Mouse (Mus musculus) 416B (cell line): ENCODE measurements around the gene Kalrn.

ENCODE experiments used
- DNase-seq: peaks from one replicate; pipeline ENCODE4 v3.0.0; 2011; ENCODE audit warnings: low read depth

The Kalrn gene

DNA sequence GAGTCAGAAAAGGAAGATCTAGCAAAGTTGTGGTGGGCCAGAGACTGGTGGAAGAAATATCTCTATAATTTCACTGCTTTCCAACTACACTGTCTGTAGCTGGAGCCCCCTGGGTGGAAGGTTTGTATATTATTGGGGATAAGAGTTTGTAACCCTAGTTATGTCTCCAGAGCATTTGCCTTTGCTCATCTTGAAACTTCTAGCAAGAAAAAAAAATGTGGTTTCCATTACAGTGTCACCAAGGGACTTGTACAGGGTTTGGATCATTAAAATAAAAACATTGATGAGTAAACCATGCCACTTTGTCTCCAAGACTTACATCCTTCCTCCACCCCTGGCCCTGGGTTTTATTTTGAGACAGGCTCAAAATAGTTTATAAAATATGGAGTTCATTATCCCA, 71.2 kb downstream of the Kalrn start:
- no peak for DNase-seq

DNA sequence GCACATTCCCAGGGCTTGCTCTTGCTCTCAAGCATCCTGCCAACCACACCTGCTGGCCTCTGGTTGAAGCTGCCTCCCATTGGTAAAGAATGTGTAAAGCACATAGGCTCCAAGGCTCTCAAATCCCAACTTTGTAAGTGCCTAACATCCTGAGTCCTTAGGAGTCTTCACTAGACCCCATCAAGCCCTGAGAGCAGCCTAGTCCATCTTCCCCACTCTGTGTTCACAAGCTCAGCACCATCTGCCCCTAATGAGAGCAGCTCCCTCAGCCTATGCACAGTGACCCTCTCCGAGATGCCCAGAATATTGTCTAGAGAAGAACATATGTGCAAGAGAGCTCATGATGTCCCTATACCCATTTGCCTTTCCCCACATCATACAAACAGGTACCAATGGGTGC, 78.6 kb downstream of the Kalrn start:
- DNase-seq, result no peak

DNA sequence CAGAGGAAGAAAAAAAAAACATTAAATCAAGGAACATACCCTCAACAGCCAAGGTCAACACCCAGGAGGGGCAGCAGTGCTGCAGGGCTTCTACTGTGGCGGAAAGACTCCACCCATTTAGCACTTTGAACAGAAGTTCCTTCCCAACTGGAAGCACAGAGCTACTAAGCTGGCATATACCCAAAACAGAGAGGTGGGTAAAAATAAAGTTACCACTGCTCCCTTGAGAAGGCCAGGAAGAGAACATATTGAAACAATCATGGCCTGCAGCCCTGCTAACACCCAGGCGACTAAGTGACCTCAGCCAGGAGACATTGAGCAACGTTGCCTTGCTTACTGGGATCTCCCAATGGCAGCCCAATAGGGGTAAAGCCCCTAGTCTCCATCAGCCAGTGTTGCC, 79.4 kb downstream of the Kalrn start:
- no peak for DNase-seq

DNA sequence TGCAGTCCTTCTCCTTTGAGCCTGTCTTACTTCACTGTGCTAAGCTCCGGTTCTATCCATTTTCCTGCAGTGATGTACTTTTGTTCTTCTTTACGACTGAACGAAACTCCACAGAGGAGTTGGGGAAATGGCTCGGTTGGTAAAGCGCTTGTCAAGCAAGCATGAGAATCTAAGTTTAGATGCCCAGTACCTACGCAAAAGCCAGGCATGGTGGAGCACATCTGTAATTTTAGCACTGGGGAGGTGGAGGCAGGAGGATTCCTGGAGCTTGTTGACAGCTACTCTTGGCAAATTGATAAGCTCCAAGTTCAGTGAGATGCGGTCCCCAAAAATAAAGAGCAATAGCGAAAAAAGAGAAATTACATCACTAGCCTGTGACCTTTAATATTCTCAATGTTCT, 82.1 kb downstream of the Kalrn start:
- no peak for DNase-seq

DNA sequence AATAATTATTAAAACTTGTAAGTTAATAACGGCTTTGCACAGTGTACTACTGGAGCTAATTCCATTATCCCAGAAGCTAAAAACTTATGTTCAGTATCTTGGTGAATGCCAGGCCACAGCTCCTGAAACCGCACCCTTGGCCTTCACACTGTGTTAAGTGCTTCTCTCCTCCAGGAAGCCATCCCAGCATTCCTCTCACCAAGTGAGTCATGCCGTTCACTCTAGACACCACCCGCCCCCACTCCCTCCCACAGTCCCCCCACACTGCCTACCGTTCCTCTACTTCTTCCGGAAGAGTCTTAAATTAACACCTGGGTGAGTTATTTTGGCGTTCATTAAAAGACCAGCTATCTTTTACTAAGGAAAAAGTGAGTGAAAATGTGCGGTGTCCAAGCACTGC, 82.8 kb downstream of the Kalrn start:
- no peak for DNase-seq

DNA sequence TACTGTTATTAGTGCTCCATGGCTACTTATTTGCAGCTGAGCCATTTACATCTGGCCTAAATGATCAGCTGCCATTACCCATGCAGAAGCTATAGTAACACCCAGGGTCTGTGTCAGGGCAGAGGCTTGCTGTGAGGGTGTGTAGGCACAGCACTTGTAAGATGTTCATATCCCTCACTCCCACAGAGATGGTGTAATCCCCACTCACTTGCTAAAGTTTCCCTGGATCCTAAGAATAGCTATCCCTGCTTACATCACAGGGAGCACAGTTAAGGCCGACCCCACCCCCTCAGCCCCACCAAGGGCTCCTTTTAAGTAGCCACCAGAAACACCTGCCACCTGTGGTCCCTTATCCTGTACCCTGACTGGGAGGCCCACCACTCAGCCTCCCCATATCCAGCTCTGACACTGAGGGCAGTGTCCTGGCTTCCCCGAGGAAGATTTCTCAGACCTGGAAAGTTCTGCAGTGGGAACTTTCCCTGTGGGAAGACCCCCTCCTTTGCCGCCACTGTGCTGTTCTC, 83.5 kb downstream of the Kalrn start:
- DNase-seq, result no peak

DNA sequence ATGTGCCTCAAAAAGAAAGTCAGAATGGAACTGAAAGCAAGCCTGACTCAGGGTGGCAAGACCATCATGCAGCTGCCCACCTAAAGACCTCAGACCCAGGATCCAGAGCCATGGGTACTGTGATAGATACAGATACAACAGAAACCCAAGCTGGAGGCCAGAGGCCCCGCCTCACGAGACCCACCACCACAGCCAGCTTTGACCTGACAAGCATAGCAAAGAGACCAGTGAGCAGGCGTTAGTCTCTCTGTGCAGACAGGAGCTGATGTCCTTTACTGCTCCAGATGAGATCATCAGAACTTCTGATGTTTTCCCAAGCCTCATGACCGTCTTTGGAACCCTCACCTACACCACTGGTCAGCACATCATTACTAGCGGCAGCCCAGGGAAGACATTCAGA, 85.5 kb downstream of the Kalrn start:
- DNase-seq, result no peak

DNA sequence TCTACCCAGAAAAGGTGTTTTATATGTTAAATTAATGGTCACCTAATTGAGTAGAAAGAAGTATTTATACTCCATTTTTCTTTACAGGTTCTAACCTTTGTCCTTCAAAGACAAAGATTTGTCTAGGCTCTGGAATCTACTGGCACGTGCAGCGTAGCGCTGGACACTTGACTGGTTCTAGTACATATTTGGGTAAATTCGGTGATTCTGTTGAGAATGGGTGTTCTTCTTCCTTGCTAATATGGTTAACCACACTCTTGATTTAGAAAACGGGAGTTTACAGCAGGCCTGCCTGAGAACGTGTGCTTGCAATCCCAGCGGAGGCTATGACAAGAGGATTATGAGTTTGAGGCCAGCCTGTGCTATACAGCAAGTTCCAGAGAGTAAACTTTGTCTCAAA, 86.1 kb downstream of the Kalrn start:
- no peak for DNase-seq

DNA sequence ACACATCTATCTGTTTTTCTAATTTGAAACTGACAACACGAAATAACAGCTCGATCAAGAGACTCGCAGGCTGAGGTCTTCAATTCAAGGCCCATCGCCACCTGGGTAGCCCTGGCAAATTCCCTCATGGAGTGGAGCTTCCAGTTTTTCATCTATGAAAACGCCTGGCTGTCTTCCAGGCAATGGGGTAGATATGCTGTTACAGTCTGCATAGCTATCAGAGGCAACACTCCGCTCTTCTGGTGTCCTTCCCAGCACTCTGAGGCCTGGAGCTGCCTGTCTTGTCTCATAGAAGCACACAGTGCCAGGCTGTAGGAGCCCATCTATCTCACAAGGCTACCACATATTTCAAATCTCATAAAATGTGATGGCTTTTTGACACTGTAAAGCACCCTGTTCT, 87.8 kb downstream of the Kalrn start:
- no peak for DNase-seq

DNA sequence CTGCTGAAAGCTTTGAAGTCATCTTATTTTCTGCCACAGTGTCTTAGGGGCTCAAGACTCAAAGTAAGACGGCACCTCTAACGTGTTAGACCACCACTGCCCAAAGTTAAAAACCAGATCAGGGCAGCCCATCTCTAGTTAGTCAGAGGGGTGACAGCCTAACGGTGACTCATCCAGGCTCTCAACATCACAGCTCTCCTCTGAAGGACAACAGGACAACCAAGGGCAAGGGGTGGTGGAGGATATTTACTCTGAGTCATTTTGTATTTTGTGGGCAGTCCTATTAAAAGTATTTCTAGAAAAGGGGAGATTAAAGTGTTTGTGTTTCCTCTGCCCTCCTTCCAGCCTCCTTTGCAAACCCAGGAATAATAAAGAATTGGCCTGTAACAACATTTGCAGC, 88.4 kb downstream of the Kalrn start:
- peak; percentile 3 for DNase-seq

DNA sequence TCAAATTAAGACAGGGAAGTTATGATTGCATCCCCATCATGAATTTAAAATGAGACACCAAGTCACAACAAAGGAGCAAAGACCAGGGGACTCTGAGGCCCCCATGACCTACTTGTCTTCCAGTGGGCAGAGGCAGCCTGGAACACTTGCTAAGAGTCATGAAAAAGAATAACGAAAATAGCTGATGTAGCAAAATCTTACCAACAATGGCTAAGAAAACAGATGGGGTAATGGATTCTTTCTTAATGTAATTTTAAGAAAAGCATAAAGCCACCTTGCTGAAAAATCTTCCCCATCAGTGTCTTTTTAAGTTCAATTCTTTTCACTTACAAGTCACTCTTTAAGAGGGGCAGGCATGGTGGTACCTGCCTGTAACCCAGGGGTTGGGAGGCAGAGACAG, 89.1 kb downstream of the Kalrn start:
- DNase-seq, result no peak

DNA sequence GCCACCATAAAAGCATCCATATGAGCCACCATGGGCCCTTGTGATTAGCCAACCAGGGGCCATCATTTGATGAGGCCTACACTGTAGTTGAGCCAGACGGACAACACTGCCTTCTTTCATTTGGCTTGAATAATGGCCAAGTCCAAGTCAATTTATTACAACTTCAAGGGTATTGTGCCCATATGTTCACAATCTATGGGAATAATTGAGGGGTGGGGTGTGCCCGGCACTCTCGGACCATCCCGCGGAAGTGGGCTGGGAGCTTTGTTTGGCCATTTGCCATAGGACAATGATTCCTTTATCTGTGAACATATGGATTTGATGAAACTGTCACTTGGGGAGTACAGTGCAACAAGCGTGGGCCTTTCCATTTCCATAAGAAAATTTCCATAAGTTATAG, 89.6 kb downstream of the Kalrn start:
- DNase-seq, result no peak

DNA sequence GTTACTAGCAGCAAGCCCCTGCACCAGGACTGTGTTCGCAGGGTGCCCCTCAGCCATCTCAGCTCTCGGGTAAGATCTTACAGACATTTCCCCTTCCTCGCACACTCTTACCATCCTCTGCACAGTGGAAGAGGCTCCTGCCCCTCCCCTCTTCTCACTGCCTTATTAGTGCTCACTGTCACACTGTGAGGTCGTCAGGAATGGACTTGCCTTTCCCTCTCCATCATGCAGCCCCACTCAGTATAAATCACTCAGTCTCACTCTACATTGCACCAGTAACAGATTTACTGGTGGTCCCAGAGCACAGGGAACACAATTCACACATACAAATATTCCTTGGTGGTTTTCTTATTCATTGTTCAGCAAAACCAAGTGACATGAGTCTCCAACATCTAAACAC, 98.6 kb downstream of the Kalrn start:
- no peak for DNase-seq

DNA sequence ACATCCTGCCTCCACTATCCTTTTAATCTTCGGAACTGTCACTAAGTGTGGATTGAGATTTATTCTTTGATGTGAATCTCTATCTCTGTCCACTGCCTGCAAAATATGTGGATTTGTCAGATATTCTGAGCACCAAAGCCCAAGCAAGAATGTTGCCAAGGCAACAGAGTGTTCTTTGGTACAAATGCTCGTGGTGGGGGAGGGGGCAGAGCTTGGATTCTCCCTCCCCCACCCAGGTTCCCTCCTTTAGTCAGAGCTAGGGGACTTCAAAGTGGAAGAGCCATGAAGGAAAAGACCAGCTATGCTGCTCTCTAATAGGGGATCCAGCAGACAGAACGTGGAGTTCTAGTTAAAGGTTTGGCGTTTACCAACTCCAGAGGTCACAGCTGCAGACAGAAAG, 99.4 kb downstream of the Kalrn start:
- no peak for DNase-seq

DNA sequence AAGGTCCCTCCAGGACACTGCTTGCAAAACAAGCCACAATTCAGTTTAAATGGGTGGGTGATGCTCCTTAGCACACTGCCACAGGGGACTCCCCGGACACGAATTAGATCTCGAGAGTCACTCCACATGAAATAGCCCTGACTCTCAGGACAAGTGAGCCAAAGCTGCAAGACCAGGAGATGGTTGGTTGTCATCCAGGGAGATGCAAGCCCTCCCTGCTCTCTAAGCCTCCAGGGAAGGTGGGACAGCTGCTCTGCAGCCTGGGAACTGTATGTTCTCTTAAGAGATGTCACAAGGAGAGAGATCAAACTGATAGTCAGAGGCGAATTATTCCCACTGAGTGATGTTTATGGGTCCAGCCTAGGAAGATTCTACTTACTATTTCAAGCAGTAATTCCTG, 101.9 kb downstream of the Kalrn start:
- no peak for DNase-seq

DNA sequence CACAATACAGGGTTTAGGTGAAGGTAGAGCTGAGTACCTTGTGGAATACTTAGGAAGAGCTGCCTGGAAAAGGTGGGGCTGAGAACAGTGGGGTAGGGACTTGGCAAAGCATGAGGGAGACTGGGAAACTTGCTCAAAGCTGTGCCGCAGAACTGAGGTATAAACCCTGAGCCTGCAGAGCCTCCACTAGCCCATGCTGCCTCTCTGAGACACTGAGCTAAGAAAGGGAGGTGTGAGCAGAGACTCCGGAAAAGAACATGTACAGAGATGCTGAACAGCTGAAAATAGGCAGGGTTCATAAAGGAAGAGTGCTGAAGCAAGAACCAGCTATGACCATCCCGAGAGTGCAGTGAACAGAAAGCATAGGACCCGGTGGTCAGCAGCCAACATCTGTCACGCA, 103.0 kb downstream of the Kalrn start:
- no peak for DNase-seq

DNA sequence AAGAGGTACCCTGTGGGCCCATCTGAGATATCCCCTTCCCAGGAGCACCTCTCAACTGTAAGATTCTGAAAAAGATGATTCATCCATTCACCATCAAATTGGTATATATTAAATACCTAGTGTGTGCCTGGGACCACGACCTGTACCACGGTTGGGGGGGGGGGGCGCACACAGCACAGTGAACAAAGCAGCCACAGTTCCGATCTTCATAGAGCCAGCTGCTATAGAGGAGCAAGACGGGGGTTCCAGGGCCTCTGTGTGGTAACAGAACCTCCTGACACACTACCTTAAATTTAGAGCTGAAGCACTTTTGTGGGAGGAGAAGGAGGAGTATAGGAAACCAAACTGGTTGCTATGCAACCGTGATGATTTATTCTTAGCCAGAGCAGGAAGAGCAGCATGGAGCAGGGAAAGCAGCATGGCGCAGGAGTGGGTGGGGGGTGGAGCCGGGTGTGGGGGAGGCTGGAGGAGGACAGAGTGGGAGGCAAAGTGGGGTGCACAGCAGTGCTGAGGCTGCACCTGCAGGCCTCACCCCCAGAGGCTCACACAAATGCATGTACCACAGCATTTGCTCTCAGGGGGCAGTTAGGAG, 104.0 kb downstream of the Kalrn start:
- no peak for DNase-seq

DNA sequence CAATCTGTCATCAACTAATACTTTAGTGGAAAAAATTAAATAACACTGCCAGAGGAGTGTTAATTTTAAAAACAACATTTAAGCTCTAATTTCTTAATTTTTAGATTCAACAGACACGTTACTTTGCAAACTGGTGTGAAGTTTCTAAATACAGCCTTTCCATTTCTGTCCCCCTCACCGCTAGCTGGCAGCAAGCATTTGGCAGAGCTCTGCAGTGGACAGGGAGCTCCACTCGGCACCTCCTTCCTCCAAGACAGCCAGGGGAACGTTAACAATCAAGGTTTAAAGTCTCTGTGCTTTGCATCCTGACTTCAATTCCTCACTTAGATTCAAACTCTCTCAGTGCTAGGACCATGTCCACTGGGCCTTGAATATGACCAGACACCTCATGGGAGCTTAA, 106.7 kb downstream of the Kalrn start:
- no peak for DNase-seq

DNA sequence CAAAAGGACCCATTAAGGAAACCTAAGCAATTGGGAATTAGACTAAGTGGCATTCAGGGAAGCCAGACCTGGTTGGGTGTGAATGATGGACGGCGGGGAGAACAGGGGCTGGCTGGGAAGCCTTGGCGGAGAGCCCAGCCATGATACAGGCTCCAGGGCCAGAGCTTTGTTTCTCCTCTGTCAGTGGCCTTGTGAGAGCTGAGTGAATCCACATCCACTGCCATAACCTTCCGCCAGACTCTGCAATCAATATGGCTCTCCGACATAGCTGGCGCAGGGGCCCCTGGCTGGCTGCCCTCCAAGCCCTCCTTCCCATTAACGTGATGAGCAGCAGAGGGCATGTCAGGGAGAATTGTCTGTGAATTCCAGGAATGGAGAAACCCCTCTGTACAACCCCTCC, 117.0 kb downstream of the Kalrn start:
- no peak for DNase-seq

DNA sequence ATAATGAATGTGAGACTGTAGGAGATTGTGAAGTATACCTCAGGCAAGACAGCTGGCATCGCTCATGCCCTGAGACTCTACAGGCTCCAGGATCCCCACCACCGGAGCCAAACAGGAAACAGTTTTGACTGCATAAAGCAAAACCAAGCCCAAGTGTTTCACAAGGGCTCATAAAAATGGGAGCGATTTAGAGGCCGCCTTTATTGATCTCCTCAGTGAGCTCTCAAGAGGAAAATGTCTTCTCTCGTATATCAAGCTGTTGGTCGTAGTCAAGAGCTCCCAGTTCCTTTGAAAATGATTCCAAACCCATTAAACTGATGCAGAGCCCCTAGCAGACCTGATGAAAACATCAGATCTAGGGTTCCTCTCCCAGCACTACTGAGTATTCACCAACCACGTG, 127.7 kb downstream of the Kalrn start:
- DNase-seq, result no peak

DNA sequence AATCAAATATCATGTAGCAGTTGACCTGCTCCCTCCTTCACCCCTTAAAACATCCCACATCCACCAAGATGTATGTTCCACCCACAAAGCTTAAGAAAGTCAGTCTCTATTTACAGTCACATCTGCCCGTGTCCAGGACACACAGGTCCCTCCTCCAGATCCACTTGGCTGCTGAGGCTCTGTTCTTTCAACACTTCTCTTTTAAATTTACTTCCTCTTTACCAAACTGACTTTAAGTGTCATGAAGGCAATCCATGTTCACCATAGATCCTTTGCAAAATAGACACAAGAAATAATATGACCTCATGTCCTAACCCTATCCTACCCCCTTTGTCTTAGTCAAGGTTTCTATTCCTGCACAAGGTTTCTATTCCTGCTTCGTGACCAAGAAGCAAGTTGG, 131.6 kb downstream of the Kalrn start:
- DNase-seq, result peak; percentile 6

DNA sequence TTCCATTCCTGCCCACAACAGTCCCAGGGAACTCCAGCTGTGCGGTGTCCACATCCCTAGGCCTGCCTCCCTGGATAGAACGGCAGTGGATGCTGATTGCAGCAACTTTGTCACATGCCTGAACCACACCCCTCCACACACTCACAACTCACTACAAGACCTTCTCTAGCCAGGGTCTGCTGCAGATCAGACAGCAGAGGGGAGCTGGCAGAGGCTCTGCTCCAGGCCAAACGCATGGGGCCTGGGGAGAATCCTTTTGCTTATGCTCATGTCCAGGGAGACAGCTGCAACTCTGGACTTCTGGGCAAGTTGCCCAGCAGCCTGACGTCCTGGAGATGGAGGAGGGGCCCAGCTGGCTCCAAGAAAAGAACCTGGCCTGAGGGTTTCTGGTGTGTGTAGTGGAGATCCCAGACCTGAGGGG, 132.3 kb downstream of the Kalrn start:
- DNase-seq, result no peak

DNA sequence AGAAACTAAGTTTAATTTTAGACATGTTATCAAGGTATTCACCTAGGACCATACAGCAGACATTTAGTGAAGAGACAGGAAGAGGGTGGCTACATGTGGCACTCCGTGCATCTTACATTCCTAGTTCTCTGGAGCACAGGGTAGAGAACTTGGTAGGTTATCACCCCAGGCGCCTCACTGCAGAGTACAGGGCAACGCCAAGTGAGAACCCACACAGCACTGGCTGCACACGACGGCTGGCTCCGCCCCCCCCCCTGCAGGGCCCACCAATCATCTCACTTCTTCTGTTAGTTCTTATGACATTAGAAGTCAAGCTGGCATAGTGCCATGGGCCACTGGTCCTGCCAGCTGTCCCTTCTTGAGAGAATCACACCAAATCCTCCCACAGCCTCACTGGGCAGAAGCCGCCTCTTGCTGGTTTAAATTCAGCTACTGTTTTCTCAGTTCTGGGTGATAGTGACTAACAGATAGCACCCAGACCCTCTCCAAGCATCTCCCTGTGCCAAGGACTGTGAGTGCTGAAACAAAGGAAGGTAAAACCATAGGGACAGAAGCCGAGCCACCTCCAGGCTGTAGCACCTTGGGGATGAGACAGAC, 133.2 kb downstream of the Kalrn start:
- no peak for DNase-seq

DNA sequence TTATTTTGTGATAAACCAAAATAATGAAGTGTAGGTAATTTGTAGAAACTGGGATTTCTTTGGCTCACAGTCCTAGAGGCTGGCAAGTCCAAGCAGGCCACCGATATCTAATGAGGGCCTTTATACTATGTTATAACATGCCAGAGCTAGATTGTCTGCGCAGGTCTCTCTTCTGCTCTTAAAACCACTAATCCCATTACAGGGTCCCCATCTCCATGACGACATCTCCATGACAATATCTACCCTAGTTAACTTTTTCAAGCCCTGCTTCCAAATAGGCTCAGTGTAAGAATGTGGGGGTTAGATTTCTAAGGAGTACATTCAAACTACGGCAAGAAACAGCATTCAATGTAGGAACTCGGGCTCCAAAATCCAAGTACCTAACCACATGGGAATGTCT, 143.2 kb downstream of the Kalrn start:
- no peak for DNase-seq
